Mouse (Mus musculus) gastrocnemius, adult 2 months (tissue): Measurements from ENCODE around the gene Gnptab. TPM values are rescaled to one million over a fixed set of nuclear protein-coding genes. Genes with fewer than 3 reads are reported as not detected.

Experiments used
- DNase-seq: peaks from one replicate; pipeline ENCODE4 v3.0.0; 2022
- H3K27ac ChIP-seq: fragments of 200-600 bp; 2 replicates; pipeline ENCODE4 v1.8.1; 2022; ENCODE audit warnings: mild to moderate bottlenecking
- H3K4me3 ChIP-seq: fragments of 200-600 bp; 2 replicates; pipeline ENCODE4 v1.8.1; 2022; ENCODE audit warnings: mild to moderate bottlenecking, moderate library complexity
- CTCF ChIP-seq: fragments of 200-600 bp; IDR thresholded peaks from 2 replicates; pipeline ENCODE4 v1.8.1; 2022; ENCODE audit warnings: antibody characterized with exemption, mild to moderate bottlenecking, moderate library complexity
- intact Hi-C: fragments of 180-260 bp; cut with DNase I; formaldehyde crosslinking; loops from one replicate; pipeline ENCODE4 v1.15.1; 2025
- total RNA-seq, 2 experiments: library from RNA; stranded (reverse); gene quantifications; 2 replicates each; pipeline ENCODE4 v1.2.3; 2021

Gene Gnptab
- total RNA-seq, 2 experiments from 2014 or later = 14.7 to 15.3 TPM

DNA sequence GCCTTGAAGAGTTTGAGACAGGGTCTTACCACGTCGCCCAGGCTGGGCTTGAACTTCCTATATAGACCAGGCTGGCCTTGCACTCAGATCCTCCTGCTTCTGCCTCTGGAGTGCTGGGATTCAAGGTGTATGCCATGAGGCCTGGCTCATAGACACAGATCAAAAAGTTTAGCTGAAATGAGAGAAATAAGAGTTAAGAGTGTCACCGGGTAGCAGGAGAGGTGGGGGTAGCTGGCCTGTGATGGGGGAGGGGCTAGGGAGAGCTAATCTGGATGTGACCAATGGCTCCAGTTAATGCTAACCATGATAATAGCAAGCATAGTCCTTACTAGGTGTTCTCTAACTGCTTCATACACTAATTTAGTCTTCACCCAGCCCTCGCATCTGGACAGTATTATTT is 2.4 kb downstream of the Gnptab start:
- DNase-seq = no peak
- H3K4me3 ChIP-seq = peak overlapping the region; percentile 90
- intact Hi-C loops = loop anchor here (5.0 kb wide), 1 partner anchor 121 kb away; the partner anchor contains the start of gene Chpt1
- TF ChIP-seq CTCF = no peak
- H3K27ac ChIP-seq = peak overlapping the region; percentile 90

DNA sequence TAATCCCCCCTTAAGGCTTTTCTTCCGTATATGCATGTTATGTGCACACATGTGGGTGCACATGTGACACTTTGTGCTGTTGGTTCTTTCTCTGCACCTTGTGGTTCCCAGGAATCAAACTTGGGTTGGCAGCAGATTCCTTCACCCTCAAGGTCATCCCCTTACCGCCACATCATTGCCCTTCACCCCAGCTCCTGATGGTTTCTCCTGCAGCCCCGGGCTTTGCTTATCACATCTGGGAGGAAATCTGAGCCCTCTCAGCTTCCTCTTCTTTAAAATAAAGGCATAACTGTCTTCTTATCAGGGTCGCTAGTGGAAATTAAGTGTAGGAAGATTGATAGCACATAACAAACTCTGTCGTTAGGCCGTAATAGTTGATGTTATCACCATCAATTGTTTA is 3.1 kb downstream of the Gnptab start:
- no peak overlapping the region for H3K4me3 ChIP-seq
- TF ChIP-seq CTCF = no peak
- intact Hi-C loops = loop anchor here (5.0 kb wide), 1 partner anchor 120 kb away; the partner anchor contains the start of gene Chpt1
- DNase-seq = no peak
- peak overlapping the region; percentile 90 for H3K27ac ChIP-seq

DNA sequence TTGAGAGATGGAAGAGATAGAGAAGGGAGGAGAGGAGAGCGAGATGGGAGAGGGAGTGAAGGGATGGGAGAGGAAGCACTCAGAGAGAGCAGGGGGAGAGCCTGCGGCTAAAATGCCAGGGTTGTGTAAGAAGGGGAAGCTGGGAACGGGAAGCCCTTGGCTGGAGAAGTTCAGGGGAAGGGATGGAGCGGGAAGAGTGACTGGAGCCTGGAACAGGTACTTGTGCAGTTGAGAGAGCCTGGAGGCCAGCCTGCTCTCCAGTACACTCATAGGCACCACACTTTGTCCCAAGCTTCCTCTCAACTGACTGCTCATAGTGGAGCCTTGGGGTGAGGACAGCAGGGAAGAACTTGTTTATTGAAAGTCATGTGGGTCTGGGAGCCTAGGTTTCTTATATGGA is 4.5 kb downstream of the Gnptab start:
- Histone ChIP-seq H3K27ac (peak overlapping the region; percentile 78), H3K4me3 (no peak overlapping the region)
- TF ChIP-seq CTCF = no peak
- intact Hi-C loops = loop anchor here (5.0 kb wide), 1 partner anchor 119 kb away; the partner anchor contains the start of gene Chpt1
- no peak for DNase-seq

DNA sequence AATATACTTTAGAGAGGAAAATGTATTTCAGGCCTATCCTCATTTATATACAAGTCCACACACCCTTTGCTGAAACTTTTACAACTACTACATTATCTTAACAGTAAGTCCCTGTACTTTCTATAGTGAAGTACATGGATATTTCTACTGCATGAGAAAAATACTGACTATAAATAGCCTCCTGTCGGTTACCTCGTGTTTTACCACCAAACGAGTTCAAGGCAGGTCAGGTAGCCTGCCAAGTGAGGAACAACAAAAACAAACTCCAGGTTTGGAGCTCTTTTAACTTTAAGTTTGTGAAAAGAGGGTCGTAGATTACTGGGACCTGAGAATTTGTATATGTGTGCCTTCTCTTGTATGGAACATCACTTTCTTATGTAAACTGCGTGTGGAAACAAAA is 5.1 kb downstream of the Gnptab start:
- DNase-seq = no peak
- intact Hi-C loops = loop anchor here (5.0 kb wide), 1 partner anchor 118 kb away; the partner anchor contains the start of gene Chpt1
- Histone ChIP-seq H3K27ac (peak overlapping the region; percentile 78), H3K4me3 (no peak overlapping the region)
- TF ChIP-seq CTCF = no peak

DNA sequence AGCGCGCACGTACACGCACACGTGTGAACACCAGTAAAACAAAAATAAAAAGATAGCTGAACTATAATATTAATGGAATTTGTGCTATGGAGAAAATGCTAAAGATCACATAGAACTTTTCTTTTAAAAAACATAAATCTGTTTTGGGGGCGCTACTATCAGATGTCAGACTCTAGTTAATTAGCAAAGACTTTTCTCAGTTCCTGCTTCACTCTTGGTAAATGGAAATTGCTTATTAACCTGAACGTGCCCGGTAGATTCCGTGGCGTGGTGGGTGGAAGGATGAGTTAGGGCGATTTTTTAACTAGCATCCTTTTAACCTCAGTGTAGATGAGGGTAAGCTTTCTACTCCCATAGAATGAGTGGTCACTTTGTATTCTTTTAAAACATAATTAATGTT is 6.4 kb downstream of the Gnptab start:
- TF ChIP-seq CTCF = no peak

DNA sequence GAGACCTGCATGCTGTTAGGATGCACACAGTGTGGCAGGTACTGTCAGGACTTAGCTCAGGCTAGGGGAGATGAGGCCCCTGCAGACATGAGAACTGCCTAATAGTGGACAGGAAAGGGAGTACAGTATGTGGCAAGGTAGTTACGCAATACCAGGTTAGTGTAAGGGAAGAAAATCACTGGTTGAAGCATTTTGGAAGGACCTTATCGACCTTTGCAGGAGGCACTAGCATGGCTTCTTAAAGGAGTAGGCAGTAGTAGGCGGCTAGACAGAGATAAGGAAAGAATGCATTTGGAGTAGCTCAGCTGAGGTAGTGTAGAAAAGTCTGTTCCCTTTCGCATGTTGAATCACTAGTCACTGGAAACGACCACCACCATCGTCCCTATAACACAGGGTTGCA is 6.8 kb downstream of the Gnptab start:
- intact Hi-C loops = no loop called here
- no peak overlapping the region for H3K27ac ChIP-seq
- H3K4me3 ChIP-seq = no peak overlapping the region
- DNase-seq = no peak
- no peak for TF ChIP-seq CTCF

More for the DNA sequence above, 6.4 kb downstream of the Gnptab start:
- no peak for DNase-seq
- no peak overlapping the region for H3K27ac ChIP-seq
- no peak overlapping the region for H3K4me3 ChIP-seq
- intact Hi-C loops = no loop called here

DNA sequence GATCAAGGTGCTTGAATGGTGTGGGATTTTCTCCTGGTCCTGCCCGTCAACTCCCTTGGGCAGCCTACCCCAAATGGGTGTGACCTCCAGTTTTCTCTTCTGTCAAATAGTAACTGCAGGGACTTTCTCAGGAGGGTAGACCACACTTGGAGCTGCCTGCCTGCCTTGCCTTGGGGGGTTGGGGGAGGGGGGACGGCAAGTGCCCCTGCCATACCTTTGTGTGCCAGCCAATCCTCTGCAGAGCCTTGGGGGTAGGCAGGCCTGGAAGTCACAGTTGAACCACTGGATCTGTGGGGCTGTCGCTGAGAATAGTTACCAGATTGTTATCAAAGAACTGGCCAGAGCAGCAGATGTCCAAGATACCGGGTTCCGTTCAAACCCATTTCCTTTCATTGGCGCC is 7.3 kb downstream of the Gnptab start:
- Histone ChIP-seq H3K4me3 (no peak overlapping the region), H3K27ac (no peak overlapping the region)
- no peak for TF ChIP-seq CTCF
- no peak for DNase-seq
- intact Hi-C loops = no loop called here

DNA sequence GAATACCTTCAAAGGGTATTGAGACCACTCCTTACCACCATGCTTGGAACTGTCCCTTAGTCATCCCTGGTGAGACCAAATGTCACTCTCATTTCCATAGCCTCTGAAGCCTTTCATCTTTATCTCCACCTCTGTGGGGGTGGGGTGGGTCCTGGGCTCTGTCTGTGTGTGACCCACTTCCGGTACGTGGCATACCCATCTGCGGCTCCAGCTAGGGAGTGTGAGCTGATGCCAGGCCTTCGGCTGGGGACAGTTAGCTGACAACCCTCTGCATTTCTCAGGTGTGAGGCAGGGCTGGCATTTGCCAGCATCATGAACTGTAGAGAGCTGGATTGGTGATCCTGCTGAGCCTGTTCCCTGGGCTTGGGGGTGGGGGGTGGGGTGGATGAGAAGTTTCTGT is 10.6 kb downstream of the Gnptab start:
- Histone ChIP-seq H3K27ac (0 out of 2 replicates have a peak overlapping the region, but pooled peaks have one; percentile 54), H3K4me3 (no peak overlapping the region)
- DNase-seq = no peak
- intact Hi-C loops = no loop called here
- TF ChIP-seq CTCF = no peak

DNA sequence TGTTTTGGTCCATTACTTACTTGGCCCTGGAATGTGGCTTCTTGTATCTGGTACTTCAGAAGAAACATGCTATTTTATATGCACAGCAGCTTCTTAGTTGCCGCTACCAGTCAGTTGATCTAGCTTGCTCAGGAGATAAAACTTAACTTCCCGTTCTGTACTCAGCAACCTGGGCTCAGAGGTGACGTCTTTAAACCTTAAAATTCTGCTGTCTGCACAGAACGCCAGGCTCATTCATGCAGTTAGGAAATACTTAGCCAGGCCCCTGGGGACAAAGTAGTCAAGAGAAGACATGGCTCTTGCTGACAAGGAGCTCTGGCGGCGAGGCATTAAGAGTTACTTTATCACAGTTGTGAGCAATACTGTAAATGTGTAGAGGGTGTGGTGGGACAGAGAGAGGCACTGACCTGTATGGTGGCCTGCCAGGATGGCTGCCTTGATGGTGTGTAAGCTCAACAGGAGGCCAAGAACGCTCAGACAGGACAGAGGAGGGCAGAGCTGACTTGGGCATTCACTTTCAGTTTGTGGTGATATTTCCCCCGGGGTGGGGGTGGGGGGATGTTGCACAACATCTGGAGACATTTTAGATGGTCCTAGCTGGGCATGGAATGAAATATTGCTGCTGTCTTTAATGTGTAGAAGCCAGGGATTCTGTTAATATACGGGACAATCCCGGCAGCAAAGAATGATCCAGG is 11.3 kb downstream of the Gnptab start:
- H3K4me3 ChIP-seq = peak overlapping the region; percentile 53
- no peak for TF ChIP-seq CTCF
- peak overlapping the region; percentile 54 for H3K27ac ChIP-seq
- peak; percentile 34 for DNase-seq
- intact Hi-C loops = loop anchor here (10.0 kb wide), 1 partner anchor 1845 kb away; no protein-coding TSS in a partner anchor

DNA sequence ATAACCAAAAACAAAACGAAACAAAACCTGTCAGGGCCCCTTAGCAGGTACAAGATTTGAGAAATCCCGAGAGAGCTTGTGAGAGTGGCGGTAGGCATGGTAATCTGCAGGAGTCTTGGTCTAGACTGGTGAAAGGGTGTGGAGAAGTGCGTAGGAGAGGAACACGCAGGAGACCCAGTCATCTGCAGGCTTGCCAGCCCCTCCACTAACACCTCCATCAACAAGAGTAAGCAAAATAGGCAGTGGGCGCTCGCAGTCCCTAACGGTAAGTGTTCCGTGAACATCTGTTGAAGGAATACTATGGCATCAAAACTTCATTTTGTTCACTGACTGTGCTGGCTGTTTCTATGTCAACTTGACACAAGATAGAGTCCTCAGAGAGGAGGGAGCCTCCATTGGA is 12.6 kb downstream of the Gnptab start:
- DNase-seq = no peak
- intact Hi-C loops = loop anchor here (10.0 kb wide), 1 partner anchor 1843 kb away; no protein-coding TSS in a partner anchor
- Histone ChIP-seq H3K4me3 (no peak overlapping the region), H3K27ac (no peak overlapping the region)
- no peak for TF ChIP-seq CTCF

DNA sequence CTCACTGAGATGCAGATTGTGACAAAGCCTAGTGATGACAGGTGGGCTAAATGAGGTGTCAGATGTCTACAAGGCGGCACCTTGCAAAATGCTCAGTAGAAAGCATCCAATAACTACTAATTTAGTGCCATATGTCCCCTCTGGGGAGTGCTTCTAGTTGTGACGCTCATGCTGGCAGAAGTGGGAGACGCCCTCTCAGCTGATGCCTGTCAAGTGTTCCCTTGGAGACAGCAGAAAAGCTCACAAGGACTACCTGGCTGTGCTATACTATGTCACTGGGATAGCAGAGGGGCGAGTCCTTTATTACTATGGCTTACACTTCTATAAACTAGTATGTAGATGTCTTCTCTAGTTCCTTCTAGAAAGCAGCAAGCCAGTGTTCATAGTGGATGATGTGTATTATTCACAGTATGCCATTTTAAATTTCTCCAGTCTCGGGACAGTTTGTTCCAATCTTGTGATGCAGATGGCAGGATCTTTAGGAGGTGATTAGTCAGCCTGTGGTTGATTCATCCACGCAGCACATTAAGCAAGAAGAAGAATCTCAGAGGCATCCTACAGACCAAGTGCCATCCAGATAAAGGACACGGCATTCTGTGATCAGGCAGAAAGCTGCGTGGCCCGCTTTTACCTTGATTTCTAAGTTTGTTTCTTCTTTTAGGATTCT is 13.4 kb downstream of the Gnptab start:
- no peak for DNase-seq
- intact Hi-C loops = loop anchor here (10.0 kb wide), 1 partner anchor 1842 kb away; no protein-coding TSS in a partner anchor
- TF ChIP-seq CTCF = no peak
- H3K27ac ChIP-seq = no peak overlapping the region
- H3K4me3 ChIP-seq = no peak overlapping the region

DNA sequence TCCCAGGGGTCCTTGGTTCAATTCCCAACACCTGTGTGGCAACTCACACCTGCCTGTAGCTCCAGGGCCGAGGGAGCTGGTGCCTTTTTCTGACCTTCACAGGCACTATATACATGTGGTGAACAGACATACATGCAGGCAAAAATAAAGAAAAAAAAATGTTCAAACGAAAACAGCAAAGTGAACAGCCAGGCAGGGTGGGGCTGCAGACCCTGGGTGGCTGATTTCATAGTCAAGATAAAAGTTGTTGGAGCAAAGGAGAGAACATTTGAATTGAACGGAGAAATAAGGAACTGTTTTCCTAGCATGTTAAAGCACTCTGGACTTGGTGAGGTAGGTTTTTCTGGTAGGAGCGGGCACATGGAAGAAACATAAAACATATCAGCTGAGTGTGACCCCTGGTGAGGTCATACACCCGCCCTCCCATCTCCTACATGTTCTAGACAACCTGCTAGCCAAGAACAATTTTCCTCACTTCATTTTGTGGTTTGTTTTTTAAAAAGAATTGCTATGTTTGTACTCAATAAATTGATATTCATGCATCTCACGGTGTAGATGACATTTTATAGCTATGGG is 19.8 kb downstream of the Gnptab start:
- H3K27ac ChIP-seq = no peak overlapping the region
- no peak for TF ChIP-seq CTCF
- no peak overlapping the region for H3K4me3 ChIP-seq
- intact Hi-C loops = loop anchor here (10.0 kb wide), 1 partner anchor 1836 kb away; no protein-coding TSS in a partner anchor
- no peak for DNase-seq

DNA sequence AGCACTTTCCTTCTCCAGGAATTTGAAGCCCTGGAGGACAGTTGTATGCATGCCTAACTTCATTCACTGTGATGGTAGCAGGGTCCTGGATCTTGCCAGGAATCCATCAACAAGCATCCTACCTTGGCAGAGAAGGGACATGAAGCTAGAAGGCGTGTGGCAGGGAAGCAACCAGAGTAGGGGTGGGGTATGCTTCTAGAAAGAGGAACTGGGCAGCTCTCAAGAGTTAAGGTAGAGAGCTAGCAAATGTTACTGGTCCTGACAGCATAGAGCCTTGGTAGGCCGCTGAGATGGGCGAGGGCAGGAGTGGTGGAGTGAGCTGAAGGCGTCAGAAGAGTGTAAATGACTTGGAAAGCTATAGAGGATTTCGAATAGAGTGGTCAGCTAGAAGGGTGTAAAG is 20.3 kb downstream of the Gnptab start:
- no peak for DNase-seq
- H3K4me3 ChIP-seq = no peak overlapping the region
- intact Hi-C loops = loop anchor here (10.0 kb wide), 1 partner anchor 1836 kb away; no protein-coding TSS in a partner anchor
- H3K27ac ChIP-seq = no peak overlapping the region
- no peak for TF ChIP-seq CTCF
